Mouse (Mus musculus) cerebellum, adult 2 months (tissue): ENCODE data around the gene Ccz1. TPM values are rescaled to one million over a fixed set of nuclear protein-coding genes. Genes with fewer than 3 reads are reported as not detected.

Experiments
- DNase-seq, 2 experiments: peaks; one replicate each; pipeline ENCODE4 v3.0.0; 2021
- H3K27ac ChIP-seq: fragments of 200-500 bp; 2 replicates; pipeline ENCODE4 v1.5.1; 2012; ENCODE audit warnings: low read length, control low read depth, inconsistent platforms; ENCODE audit not compliant: insufficient read depth
- H3K27me3 ChIP-seq: fragments of 200-500 bp; 2 replicates; pipeline ENCODE4 v1.6.1; 2012; ENCODE audit warnings: inconsistent platforms, mild to moderate bottlenecking, low read length, moderate library complexity; ENCODE audit not compliant: control insufficient read depth, insufficient read depth
- H3K4me1 ChIP-seq: fragments of 200-500 bp; 2 replicates; pipeline ENCODE4 v1.6.1; 2011; ENCODE audit warnings: low read length; ENCODE audit not compliant: control insufficient read depth, insufficient read depth
- H3K4me3 ChIP-seq: fragments of 200-500 bp; replicated peaks from 2 replicates; pipeline ENCODE3; 2011; ENCODE audit warnings: mild to moderate bottlenecking, low read depth, low read length, control low read depth; ENCODE audit not compliant: insufficient read depth
- CTCF ChIP-seq: fragments of 200-500 bp; IDR thresholded peaks from 2 replicates; pipeline ENCODE4 v1.5.1; 2011; ENCODE audit warnings: low read depth, mild to moderate bottlenecking, control low read depth, low read length, moderate library complexity, borderline replicate concordance; ENCODE audit not compliant: insufficient read depth
- POLR2A ChIP-seq: fragments of 200-500 bp; IDR thresholded peaks from 2 replicates; pipeline ENCODE4 v1.6.1; 2011; ENCODE audit warnings: low read length, control low read depth, borderline replicate concordance; ENCODE audit not compliant: insufficient read depth
- WGBS: fragments of 180-500 bp; shearing (Covaris S2); methylation state at CpG from one replicate; pipeline ENCODE4 v1.1.7; 2018; 5-methylcytosine and 5-hydroxymethylcytosine counted together
- polyA plus RNA-seq: library from polyadenylated mRNA; depleted of rRNA; stranded (reverse); fragments of >200 nt; gene quantifications from 2 replicates; pipeline ENCODE4 v1.2.3, GENCODE M21; 2012; rRNA removed

The Ccz1 gene
- polyA plus RNA-seq = 42.6 and 45.6 TPM in 2 replicates

DNA sequence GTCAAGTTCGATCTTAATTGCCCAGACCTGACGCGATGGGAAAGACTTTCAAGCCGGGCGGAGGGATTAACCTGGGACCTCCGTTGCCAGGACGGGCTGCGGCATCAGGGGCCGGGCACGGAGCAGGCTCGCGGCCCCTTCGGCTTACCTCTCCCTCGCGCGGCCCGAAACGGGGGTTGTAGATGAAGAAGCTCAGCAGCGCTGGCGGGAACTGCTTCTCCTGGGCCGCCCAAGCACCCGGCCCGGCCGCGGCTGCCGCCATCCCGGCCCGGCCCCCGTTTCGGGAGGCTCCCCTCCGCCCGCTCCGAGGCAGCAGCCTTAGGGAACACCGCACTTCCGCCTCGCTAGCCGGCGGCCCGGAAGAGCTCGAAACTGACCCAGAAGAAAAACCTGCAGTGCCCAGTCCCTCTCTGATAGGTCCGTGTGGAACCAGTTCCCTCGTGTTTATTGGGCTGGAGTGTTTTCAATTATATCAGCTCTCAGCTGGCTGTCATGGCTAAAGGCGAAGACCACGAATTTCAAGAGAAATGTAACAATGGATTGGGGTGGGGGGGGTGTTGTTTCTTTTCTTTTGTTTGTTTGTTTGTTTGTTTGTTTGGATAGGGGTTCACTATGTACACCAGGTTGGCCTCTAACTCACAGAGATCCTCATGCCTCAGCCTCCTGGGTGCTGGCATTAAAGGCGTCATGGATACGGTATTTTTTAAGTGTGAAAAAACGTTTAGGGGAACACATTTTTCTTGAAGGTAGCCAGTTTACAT lies at the start of gene Ccz1:
Gene Ccz1, minus strand, starts transcription at position 327 of the 761 bp plus-strand sequence.
- WGBS = 3% methylated on average over 47 of the region's 47 CpGs
- DNase-seq = peak; percentile 81 to 84
- peak; percentile 50; the same call in 1 of the 2 replicates for TF ChIP-seq POLR2A
- TF ChIP-seq CTCF = no peak
- H3K27ac ChIP-seq = peak within 1 kb of the TSS; percentile 63; the same call in 1 of the 2 replicates
- H3K4me3 ChIP-seq = peak within 1 kb of the TSS; percentile 87
- peaks cover 4% of the 10 kb centered on the region; the same call in 1 of the 2 replicates for H3K4me1 ChIP-seq
- H3K27me3 ChIP-seq = no peaks in the 10 kb centered on the region

DNA sequence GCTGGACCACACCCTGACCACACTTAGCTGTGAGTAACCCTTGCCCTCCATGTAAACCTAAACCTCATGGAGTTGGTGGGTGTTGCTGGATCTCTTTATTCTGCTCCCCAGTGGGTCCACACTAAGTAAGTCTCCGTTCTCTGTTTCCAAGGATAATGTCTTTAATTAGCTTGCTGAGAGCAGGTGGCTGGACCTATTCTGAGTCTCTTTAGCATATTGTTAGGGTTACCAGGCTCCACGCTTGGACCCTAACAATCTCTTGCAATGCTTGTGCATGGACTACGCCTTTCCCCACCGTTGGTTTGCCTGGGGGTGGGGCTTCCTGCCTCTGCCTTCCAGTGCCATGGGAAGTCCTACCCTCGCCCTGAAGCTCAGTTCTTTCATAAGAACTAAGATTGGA lies 49.4 kb upstream of the Ccz1 start:
- no peak for DNase-seq
- Histone ChIP-seq H3K27ac (no peak overlapping the region), H3K4me1 (no peaks in the 10 kb centered on the region), H3K27me3 (no peaks in the 10 kb centered on the region), H3K4me3 (no peak overlapping the region)
- TF ChIP-seq POLR2A = no peak
- 64% methylated on average over 5 of the region's 5 CpGs for WGBS

- Histone ChIP-seq H3K27me3 (no peaks in the 10 kb centered on the region), H3K27ac (no peak overlapping the region), H3K4me1 (no peaks in the 10 kb centered on the region), H3K4me3 (no peak overlapping the region)
- DNase-seq = no peak
- WGBS = 88% methylated on average over 6 of the region's 6 CpGs
- TF ChIP-seq POLR2A = no peak
- TF ChIP-seq CTCF = no peak
These were observed 39.7 kb upstream of the Ccz1 start for GRCm38 (mm10) chr5:144054340-144054739.

DNA sequence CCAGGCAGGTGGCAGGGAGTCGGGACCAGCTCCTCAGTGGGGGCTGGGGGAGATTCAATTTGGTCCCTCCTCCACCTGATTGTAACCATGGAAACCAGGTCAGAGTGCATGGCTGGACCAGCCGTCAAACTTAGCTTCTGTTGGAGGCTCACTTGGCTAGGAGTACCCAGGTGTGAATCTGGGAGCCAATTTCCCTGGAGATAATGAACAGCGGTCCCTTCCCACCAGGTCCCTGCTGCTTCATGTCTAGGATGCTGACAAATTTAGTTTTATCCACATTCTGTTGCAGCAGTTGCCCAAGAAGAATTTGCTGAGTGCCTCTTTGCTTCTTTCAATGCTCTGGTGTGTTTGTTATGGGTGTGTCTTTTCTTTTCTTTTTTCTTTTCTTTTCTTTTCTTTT lies 38.8 kb upstream of the Ccz1 start:
- Histone ChIP-seq H3K27ac (no peak overlapping the region), H3K4me1 (no peaks in the 10 kb centered on the region), H3K4me3 (no peak overlapping the region), H3K27me3 (no peaks in the 10 kb centered on the region)
- TF ChIP-seq POLR2A = no peak
- 33% methylated on average over 3 of the region's 3 CpGs for WGBS
- no peak for DNase-seq

DNA sequence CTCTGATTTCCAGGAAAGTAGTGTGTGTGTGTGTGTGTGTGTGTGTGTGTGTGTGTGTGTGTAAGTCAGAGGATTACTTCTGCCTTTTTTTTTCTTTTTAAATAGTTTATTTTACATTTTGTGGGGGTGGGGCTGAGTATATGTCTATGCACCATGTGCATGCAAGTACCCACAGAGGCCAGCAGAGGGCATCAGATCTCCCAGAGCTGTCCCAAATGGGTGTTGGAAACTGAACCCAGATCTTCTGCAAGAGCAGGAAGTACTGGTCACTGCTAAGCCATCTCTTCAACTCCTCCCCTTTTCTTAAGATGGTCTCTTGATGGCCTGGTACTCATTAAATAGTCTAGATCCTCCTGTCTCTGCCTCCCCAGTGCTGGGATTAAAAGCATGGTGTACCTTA lies 36.6 kb upstream of the Ccz1 start:
- no peak for TF ChIP-seq POLR2A
- no peak for TF ChIP-seq CTCF

DNA sequence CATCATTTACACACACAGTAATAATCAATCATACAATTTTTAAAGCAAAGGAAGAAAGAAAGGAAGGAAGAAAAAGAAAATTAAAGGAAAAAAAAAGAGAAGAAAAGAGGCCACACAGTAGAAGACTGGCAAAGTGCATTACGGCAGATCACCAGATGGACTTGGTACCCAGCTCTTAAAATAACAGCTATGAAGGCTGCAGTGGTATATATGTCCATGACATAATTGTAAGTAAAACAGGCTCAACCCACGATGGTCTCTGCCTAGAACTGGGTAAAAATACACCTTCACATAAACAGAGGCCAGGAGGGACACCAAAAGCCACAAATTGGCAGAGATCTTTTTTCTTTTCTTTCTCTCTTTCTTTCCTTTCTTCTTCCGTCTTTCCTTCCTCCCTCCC lies 35.2 kb upstream of the Ccz1 start:
- Histone ChIP-seq H3K4me3 (no peak overlapping the region), H3K27me3 (no peaks in the 10 kb centered on the region), H3K27ac (no peak overlapping the region), H3K4me1 (no peaks in the 10 kb centered on the region)
- no peak for DNase-seq
- no peak for TF ChIP-seq POLR2A
- WGBS = 66% methylated on average over 3 of the region's 3 CpGs

More for the DNA sequence above, 36.6 kb upstream of the Ccz1 start:
- no peak for DNase-seq
- H3K4me3 ChIP-seq = no peak overlapping the region
- H3K27me3 ChIP-seq = no peaks in the 10 kb centered on the region
- no peaks in the 10 kb centered on the region for H3K4me1 ChIP-seq
- H3K27ac ChIP-seq = no peak overlapping the region

GRCm38 (mm10) chr5:144047324-144047723 lies 32.6 kb upstream of the Ccz1 start:
- Histone ChIP-seq H3K4me3 (peak overlapping the region; percentile 38), H3K4me1 (no peaks in the 10 kb centered on the region), H3K27ac (no peak overlapping the region), H3K27me3 (no peaks in the 10 kb centered on the region)
- peak; percentile 35 to 41 for DNase-seq
- whole genome bisulfite sequencing = 7% methylated on average over 13 of the region's 13 CpGs
- TF ChIP-seq CTCF = no peak
- no peak for TF ChIP-seq POLR2A

- Histone ChIP-seq H3K27ac (no peak overlapping the region), H3K4me3 (no peak overlapping the region), H3K27me3 (no peaks in the 10 kb centered on the region), H3K4me1 (no peaks in the 10 kb centered on the region)
- 89% methylated on average over 11 of the region's 11 CpGs for WGBS
- DNase-seq = no peak
- no peak for TF ChIP-seq POLR2A
- TF ChIP-seq CTCF = no peak
These were observed 28.5 kb upstream of the Ccz1 start for GRCm38 (mm10) chr5:144043166-144043565.
